Mouse (Mus musculus) brown adipose tissue, adult 24 weeks (tissue): Measurements from ENCODE around the gene Hip1. TPM values are rescaled to one million over a fixed set of nuclear protein-coding genes. Genes with fewer than 3 reads are reported as not detected.
"Not testable (repeated sequence)": the region's sequence is repeated elsewhere in the genome, so short reads cannot be mapped to it uniquely, and the experiment has no call there.

ENCODE experiments used
- H3K27ac ChIP-seq: fragments of 200-500 bp; replicated peaks from 2 replicates; pipeline ENCODE4 v1.5.1; 2012; ENCODE audit warnings: low read depth, mild to moderate bottlenecking, low read length
- H3K4me1 ChIP-seq: fragments of 200-500 bp; 2 replicates; pipeline ENCODE4 v1.6.1; 2012; ENCODE audit warnings: low read length, mixed read lengths; ENCODE audit not compliant: control insufficient read depth, insufficient read depth, insufficient read length
- H3K4me3 ChIP-seq: fragments of 200-500 bp; 2 replicates; pipeline ENCODE4 v1.5.1; 2012; ENCODE audit warnings: low read depth, mild to moderate bottlenecking, low read length, moderate library complexity; ENCODE audit not compliant: insufficient read depth
- polyA plus RNA-seq: library from polyadenylated mRNA; stranded (reverse); fragments of >200 nt; gene quantifications from 2 replicates; pipeline ENCODE4 v1.2.4, GENCODE M21; 2012; ENCODE audit not compliant: missing spikeins, insufficient read depth, insufficient read length

The Hip1 gene
- polyA plus RNA-seq, 1 experiment, result 7.9 TPM

DNA sequence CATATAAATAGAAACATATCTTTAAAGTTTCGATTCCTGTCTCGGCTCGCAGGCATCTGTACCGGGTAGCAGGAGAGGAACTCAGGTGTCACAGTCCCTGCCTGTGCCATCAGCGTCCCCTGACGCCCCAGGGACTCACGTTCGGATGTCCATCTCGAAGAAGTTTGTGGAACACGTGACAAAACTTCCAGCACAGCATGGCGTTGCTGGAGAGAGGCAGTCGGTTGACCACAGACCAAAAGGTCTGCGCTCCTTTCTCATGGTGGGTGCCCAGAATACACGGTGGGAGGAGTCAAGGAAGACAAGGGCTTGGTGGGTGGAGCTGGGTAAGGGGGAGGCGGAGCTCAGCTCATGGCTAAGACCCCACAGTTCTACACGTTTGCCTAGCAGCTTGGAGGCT is 87.0 kb downstream of the Hip1 start:
- peaks cover 9% of the 10 kb centered on the region for H3K4me1 ChIP-seq

GRCm38 (mm10) chr5:135456515-135456914 is 88.4 kb downstream of the Hip1 start:
- no peak overlapping the region for H3K27ac ChIP-seq
- H3K4me3 ChIP-seq, result no peak overlapping the region
- peaks cover 9% of the 10 kb centered on the region for H3K4me1 ChIP-seq

More for the DNA sequence above, 87.0 kb downstream of the Hip1 start:
- H3K27ac ChIP-seq, result no peak overlapping the region
- no peak overlapping the region for H3K4me3 ChIP-seq

GRCm38 (mm10) chr5:135454256-135454655 is 90.7 kb downstream of the Hip1 start:
- Histone ChIP-seq H3K4me3 (no peak overlapping the region), H3K4me1 (no peaks in the 10 kb centered on the region), H3K27ac (no peak overlapping the region)

- not testable (repeated sequence) for H3K4me3 ChIP-seq, H3K4me1 ChIP-seq, H3K27ac ChIP-seq
Measured at GRCm38 (mm10) chr5:135451559-135451958, 93.4 kb downstream of the Hip1 start.

DNA sequence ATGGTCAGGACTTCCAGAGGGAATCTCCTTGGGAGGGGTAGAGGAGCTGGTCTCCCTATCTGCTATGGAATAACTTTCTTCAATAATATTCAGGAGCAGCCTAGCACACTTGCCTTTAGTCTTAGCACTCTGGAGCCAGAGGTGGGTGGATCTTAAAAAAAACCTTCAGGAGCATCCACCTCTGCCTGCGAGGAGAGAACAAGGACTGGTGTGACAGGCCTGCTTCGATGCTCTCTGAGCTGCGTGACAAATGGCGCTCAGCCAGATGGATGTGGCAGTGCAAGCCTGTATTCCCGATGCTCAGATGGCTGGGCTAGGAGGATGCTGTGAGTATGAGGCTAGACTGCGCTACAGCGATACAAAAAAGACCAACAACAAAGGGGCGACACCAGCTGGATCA is 93.8 kb downstream of the Hip1 start:
- Histone ChIP-seq H3K27ac (no peak overlapping the region), H3K4me1 (no peaks in the 10 kb centered on the region), H3K4me3 (no peak overlapping the region)

GRCm38 (mm10) chr5:135445755-135446154 is 99.2 kb downstream of the Hip1 start:
- H3K4me1 ChIP-seq, result peaks cover 3% of the 10 kb centered on the region; the same call in 1 of the 2 replicates
- H3K4me3 ChIP-seq, result no peak overlapping the region
- H3K27ac ChIP-seq, result no peak overlapping the region

- Histone ChIP-seq H3K27ac (0 out of 2 replicates have a peak overlapping the region, but pooled peaks have one; percentile 22), H3K4me3 (no peak overlapping the region), H3K4me1 (peaks cover 3% of the 10 kb centered on the region; the same call in 1 of the 2 replicates)
Measured at GRCm38 (mm10) chr5:135442430-135442829, 102.5 kb downstream of the Hip1 start.

DNA sequence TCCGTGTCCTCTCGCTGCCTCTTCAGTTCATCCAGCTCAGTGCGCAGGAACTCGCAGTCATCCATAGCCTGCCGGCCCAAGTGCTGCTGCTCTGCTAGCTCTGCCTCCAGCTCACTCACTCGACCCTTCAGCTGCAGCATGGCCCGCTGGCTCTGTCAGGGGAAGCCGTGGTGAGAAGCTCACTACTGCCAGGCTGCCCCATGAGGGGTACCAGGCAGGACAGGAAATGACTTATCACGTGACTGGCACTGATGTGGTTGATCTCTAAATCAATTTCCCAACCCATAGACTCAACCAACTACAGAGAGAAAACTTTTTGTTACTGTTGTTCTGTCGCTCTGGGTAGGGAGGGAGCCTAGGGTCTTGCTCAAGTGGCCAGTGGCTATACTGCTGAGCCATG is 109.9 kb downstream of the Hip1 start:
- no peaks in the 10 kb centered on the region for H3K4me1 ChIP-seq
- no peak overlapping the region for H3K27ac ChIP-seq
- H3K4me3 ChIP-seq, result no peak overlapping the region

DNA sequence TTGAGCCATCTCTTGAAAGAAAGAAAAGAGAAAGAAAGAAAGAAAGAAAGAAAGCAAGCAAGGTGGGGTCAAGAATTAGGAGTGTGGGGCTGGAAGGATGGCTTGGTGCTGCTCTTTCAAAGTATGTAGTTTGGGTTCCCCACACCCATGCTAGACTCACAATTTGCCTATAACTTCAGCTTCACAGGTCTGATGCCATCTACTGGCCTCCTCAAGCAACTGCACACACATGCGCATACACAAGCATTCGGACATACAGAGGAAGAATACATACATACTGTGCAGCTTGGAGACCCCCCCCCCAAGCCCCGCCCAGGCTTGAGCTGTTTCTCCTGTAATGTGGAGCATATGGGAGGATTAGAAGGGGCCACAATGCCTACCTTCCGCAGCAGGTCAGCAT is 111.1 kb downstream of the Hip1 start:
- Histone ChIP-seq H3K4me1 (no peaks in the 10 kb centered on the region), H3K27ac (no peak overlapping the region), H3K4me3 (no peak overlapping the region)

DNA sequence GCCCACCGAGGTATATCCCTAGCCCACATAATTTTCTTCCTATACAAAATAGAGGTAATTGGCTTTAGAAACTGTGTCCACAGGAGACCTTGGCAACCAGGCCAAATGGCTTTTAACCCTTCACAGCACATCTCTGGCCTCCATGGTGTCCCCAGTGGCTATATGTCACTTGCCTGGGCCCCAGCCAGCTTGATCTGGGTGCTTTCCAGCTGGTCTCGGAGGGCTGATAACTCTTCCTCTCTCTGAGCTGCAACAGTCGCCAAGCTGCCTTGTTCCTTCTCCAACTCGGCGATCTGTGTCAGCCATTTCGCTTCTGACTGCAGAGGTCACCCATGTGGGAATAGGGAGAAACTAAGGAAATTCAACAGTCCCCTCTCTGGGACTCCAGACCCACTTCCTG is 113.8 kb downstream of the Hip1 start:
- no peak overlapping the region for H3K4me3 ChIP-seq
- no peaks in the 10 kb centered on the region for H3K4me1 ChIP-seq
- no peak overlapping the region for H3K27ac ChIP-seq

DNA sequence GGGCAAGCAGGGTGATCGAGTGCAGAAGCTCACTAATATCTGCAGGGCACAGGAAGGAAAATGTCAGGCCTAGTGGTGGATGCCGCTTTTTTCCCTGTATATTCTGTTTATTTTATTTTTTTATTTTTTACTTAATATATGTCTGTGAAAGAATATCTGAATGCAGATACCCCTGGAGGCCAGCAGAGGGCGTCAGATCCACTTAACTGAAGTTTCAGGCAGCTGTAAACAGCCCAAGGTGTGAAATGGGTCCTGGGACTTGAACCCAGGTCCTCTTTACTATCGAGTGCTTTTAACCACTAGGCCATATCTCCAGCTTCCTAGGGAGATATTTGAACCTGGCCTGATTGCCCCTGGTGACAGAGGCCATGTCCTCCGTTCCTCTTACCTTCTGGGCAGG is 116.1 kb downstream of the Hip1 start:
- H3K27ac ChIP-seq, result no peak overlapping the region
- H3K4me1 ChIP-seq, result no peaks in the 10 kb centered on the region
- no peak overlapping the region for H3K4me3 ChIP-seq

- H3K4me3 ChIP-seq, result no peak overlapping the region
- H3K4me1 ChIP-seq, result no peaks in the 10 kb centered on the region
- H3K27ac ChIP-seq, result no peak overlapping the region
Measured at GRCm38 (mm10) chr5:135410266-135410665, 134.7 kb downstream of the Hip1 start.

GRCm38 (mm10) chr5:135408114-135408513 is 136.8 kb downstream of the Hip1 start:
- no peak overlapping the region for H3K4me3 ChIP-seq
- no peak overlapping the region for H3K27ac ChIP-seq
- no peaks in the 10 kb centered on the region for H3K4me1 ChIP-seq

DNA sequence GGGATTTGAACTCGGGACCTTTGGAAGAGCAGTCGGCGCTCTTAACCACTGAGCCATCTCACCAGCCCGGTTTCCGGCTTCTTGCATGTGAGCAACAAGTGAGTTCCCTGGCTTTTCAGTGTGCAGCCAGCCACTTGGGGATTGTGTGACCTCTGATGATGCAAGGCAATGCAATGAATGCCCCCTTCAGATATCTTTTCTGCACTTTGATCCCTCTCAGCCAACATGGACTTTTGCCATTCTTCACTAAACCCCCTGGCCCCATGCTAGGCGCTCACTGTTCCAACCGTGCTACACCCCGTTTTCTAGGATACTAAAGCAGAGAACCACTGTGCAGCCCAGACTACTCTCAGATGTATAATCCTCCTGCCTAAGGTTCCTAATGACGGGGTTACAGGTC is 139.5 kb downstream of the Hip1 start:
- no peak overlapping the region for H3K27ac ChIP-seq
- no peak overlapping the region for H3K4me3 ChIP-seq
- no peaks in the 10 kb centered on the region for H3K4me1 ChIP-seq

DNA sequence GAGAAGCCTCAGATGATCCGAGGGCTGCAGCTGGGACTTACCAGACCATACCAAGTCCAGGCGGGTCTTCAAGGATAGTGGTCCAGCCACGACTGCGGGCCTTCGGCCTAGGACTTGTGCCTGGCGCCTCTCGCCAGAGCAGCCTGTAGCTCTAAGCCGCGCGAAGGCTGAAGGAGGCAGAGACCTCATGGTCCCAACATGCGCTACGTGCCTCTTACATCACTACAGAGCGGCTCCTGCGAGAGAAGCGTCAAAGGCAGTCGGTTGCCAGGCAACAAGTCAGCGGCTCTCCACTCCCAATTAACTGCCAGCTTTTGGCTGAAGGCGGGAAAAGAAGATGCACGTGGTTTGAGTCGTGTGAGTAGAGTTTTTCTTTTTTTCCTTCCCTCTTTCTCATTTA is 140.3 kb downstream of the Hip1 start:
- Histone ChIP-seq H3K4me3 (no peak overlapping the region), H3K4me1 (no peaks in the 10 kb centered on the region), H3K27ac (no peak overlapping the region)

GRCm38 (mm10) chr5:135400244-135400643 is 144.7 kb downstream of the Hip1 start:
- H3K4me1 ChIP-seq, result no peaks in the 10 kb centered on the region
- H3K4me3 ChIP-seq, result no peak overlapping the region
- H3K27ac ChIP-seq, result no peak overlapping the region

DNA sequence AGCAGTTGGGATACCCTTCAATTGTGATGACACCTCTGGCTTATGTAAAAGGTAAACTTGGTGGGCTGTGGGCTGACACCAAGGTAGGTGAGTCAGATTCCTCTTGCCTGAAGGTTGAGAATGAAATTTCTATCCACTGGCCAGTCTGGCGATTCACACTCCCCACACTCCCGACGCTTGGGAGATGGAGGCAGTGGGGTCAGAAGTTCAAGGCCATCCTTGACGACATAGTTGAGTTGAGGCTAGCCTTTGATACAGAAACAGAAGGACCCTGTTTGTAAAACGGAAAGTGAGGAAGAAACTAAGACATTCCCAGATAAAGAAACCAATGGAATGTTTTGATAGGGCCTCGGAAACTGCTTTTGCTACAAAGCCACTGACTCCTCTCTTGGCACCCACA is 145.5 kb downstream of the Hip1 start:
- no peak overlapping the region for H3K4me3 ChIP-seq
- peaks cover 3% of the 10 kb centered on the region; the same call in 1 of the 2 replicates for H3K4me1 ChIP-seq
- no peak overlapping the region for H3K27ac ChIP-seq
